Mouse (Mus musculus) kidney, postnatal 0 days (tissue): ENCODE measurements around the gene Lrrc42. TPM values are rescaled to one million over a fixed set of nuclear protein-coding genes. Genes with fewer than 3 reads are reported as not detected.

Experiments
- ATAC-seq: fragments of 200-750 bp; cut with Nextera tagmentation; replicated peaks from 2 replicates; pipeline ENCODE4 v1.8.0; 2017; ENCODE audit warnings: low read depth, moderate number of reproducible peaks, moderate TSS enrichment, moderate library complexity; ENCODE audit not compliant: low FRiP score
- DNase-seq: peaks from one replicate; pipeline ENCODE4 v3.0.0-alpha.2; 2016; ENCODE audit warnings: low spot score
- H3K27ac ChIP-seq: fragments of 300-500 bp; sonication (generic); 2 replicates; pipeline ENCODE4 v1.5.1; 2014; ENCODE audit warnings: mild to moderate bottlenecking
- H3K27me3 ChIP-seq: fragments of 300-500 bp; sonication (generic); 2 replicates; pipeline ENCODE4 v1.6.1; 2014; ENCODE audit warnings: low read length, mixed read lengths; ENCODE audit not compliant: insufficient read depth
- H3K36me3 ChIP-seq: fragments of 300-500 bp; sonication (generic); 2 replicates; pipeline ENCODE4 v1.6.1; 2014; ENCODE audit warnings: low read length, mixed read lengths; ENCODE audit not compliant: insufficient read depth
- H3K4me1 ChIP-seq: fragments of 300-500 bp; sonication (generic); replicated peaks from 2 replicates; pipeline ENCODE4 v1.6.1; 2014; ENCODE audit warnings: antibody characterized with exemption, low read length, mixed read lengths; ENCODE audit not compliant: insufficient read depth
- H3K4me2 ChIP-seq: fragments of 300-500 bp; sonication (generic); 2 replicates; pipeline ENCODE4 v1.6.1; 2014; ENCODE audit warnings: mild to moderate bottlenecking, low read length, moderate library complexity, mixed read lengths
- H3K4me3 ChIP-seq: fragments of 300-500 bp; sonication (generic); replicated peaks from 2 replicates; pipeline ENCODE4 v1.5.1; 2014; ENCODE audit warnings: low read depth, low read length
- H3K9ac ChIP-seq: fragments of 300-500 bp; sonication (generic); 2 replicates; pipeline ENCODE4 v1.6.1; 2014; ENCODE audit warnings: low read depth, low read length
- H3K9me3 ChIP-seq: fragments of 300-500 bp; sonication (generic); replicated peaks from 2 replicates; pipeline ENCODE4 v1.6.1; 2016; ENCODE audit warnings: low read length, inconsistent platforms, mixed read lengths
- CTCF ChIP-seq: IDR thresholded peaks from 2 replicates; pipeline ENCODE4 v1.5.1; 2016; ENCODE audit warnings: antibody characterized with exemption, low read depth, mild to moderate bottlenecking, moderate library complexity
- WGBS: fragments of 180-500 bp; shearing (Covaris S2); extraction: QIAGEN DNeasy Blood & Tissue Kit; methylation state at CpG from one replicate; pipeline ENCODE4 v1.1.7; 2014; 5-methylcytosine and 5-hydroxymethylcytosine counted together
- polyA plus RNA-seq: library from polyadenylated mRNA; unstranded; fragments of >200 nt; fragmentation: Nextera tagmentation; extraction: Ambion mirVana; gene quantifications from 2 replicates; pipeline ENCODE4 v1.2.1, GENCODE M21; 2015

Lrrc42 gene
- polyA plus RNA-seq, 1 experiment from 2014 or later = 72.2 TPM

- Histone ChIP-seq H3K27me3 (no peaks in the 10 kb centered on the region), H3K4me1 (no peaks in the 10 kb centered on the region), H3K27ac (no peak within 1 kb of the TSS), H3K9me3 (no peaks in the 10 kb centered on the region), H3K4me3 (no peak within 1 kb of the TSS), H3K36me3 (peaks cover 22% of the 10 kb centered on the region; the same call in 1 of the 2 replicates), H3K4me2 (no peak within 1 kb of the TSS), H3K9ac (no peak within 1 kb of the TSS)
- TF ChIP-seq CTCF = no peak
- WGBS = 66% methylated on average over 3 of the region's 3 CpGs
- ATAC-seq = no peak
- DNase-seq = no peak
Measured at GRCm38 (mm10) chr4:107208880-107209279, 44.5 kb downstream of the Lrrc42 start, which contains the start of gene Ldlrad1. Gene Ldlrad1, plus strand, starts transcription at chr4:107209180.

GRCm38 (mm10) chr4:107207016-107207415 lies 46.3 kb downstream of the Lrrc42 start:
- Histone ChIP-seq H3K4me1 (no peaks in the 10 kb centered on the region), H3K36me3 (peaks cover 34% of the 10 kb centered on the region), H3K27ac (no peak overlapping the region), H3K4me3 (no peak overlapping the region), H3K4me2 (no peak overlapping the region), H3K27me3 (no peaks in the 10 kb centered on the region), H3K9me3 (no peaks in the 10 kb centered on the region), H3K9ac (no peak overlapping the region)
- WGBS = 89% methylated on average over 2 of the region's 2 CpGs
- DNase-seq = no peak
- no peak for TF ChIP-seq CTCF
- no peak for ATAC-seq

GRCm38 (mm10) chr4:107203001-107203400 lies 50.3 kb downstream of the Lrrc42 start:
- no peak for TF ChIP-seq CTCF
- ATAC-seq = no peak
- H3K36me3 ChIP-seq = peaks cover 57% of the 10 kb centered on the region
- H3K27ac ChIP-seq = no peak overlapping the region
- 83% methylated on average over 7 of the region's 7 CpGs for WGBS
- no peak overlapping the region for H3K9ac ChIP-seq
- H3K4me2 ChIP-seq = no peak overlapping the region
- H3K9me3 ChIP-seq = no peaks in the 10 kb centered on the region
- DNase-seq = no peak
- H3K27me3 ChIP-seq = no peaks in the 10 kb centered on the region
- no peak overlapping the region for H3K4me3 ChIP-seq
- H3K4me1 ChIP-seq = no peaks in the 10 kb centered on the region

- no peak for TF ChIP-seq CTCF
- peaks cover 58% of the 10 kb centered on the region for H3K36me3 ChIP-seq
Measured at GRCm38 (mm10) chr4:107201779-107202178, 51.6 kb downstream of the Lrrc42 start.

GRCm38 (mm10) chr4:107198072-107198471 lies 55.3 kb downstream of the Lrrc42 start:
- Histone ChIP-seq H3K36me3 (peaks cover 61% of the 10 kb centered on the region), H3K9ac (no peak overlapping the region), H3K9me3 (no peaks in the 10 kb centered on the region), H3K27ac (no peak overlapping the region), H3K27me3 (no peaks in the 10 kb centered on the region), H3K4me1 (no peaks in the 10 kb centered on the region), H3K4me3 (no peak overlapping the region), H3K4me2 (no peak overlapping the region)
- WGBS = 91% methylated on average over 5 of the region's 5 CpGs
- DNase-seq (no peak), ATAC-seq (no peak)
- TF ChIP-seq CTCF = no peak

More at GRCm38 (mm10) chr4:107201779-107202178, 51.6 kb downstream of the Lrrc42 start:
- no peak overlapping the region for H3K9ac ChIP-seq
- H3K27ac ChIP-seq = no peak overlapping the region
- no peak overlapping the region for H3K4me3 ChIP-seq
- no peak overlapping the region for H3K4me2 ChIP-seq
- WGBS = 95% methylated on average over 3 of the region's 3 CpGs
- H3K4me1 ChIP-seq = no peaks in the 10 kb centered on the region
- DNase-seq (no peak), ATAC-seq (no peak)
- no peaks in the 10 kb centered on the region for H3K27me3 ChIP-seq
- no peaks in the 10 kb centered on the region for H3K9me3 ChIP-seq

- H3K9me3 ChIP-seq = no peaks in the 10 kb centered on the region
- peaks cover 58% of the 10 kb centered on the region for H3K36me3 ChIP-seq
- H3K27ac ChIP-seq = no peak overlapping the region
- no peak for TF ChIP-seq CTCF
- no peak overlapping the region for H3K4me3 ChIP-seq
- no peaks in the 10 kb centered on the region for H3K27me3 ChIP-seq
- no peak overlapping the region for H3K4me2 ChIP-seq
- H3K4me1 ChIP-seq = no peaks in the 10 kb centered on the region
- no peak overlapping the region for H3K9ac ChIP-seq
- WGBS = 97% methylated on average over 2 of the region's 2 CpGs
- ATAC-seq = no peak
- DNase-seq = no peak
Measured at GRCm38 (mm10) chr4:107196454-107196853, 56.9 kb downstream of the Lrrc42 start.

GRCm38 (mm10) chr4:107193841-107194240 lies 59.5 kb downstream of the Lrrc42 start:
- no peak overlapping the region for H3K4me2 ChIP-seq
- no peaks in the 10 kb centered on the region for H3K27me3 ChIP-seq
- TF ChIP-seq CTCF = 0 out of 2 replicates have a peak, but pooled peaks have one; percentile 4
- no peak overlapping the region for H3K27ac ChIP-seq
- ATAC-seq (no peak), DNase-seq (no peak)
- no peak overlapping the region for H3K9ac ChIP-seq
- H3K36me3 ChIP-seq = peaks cover 60% of the 10 kb centered on the region
- no peaks in the 10 kb centered on the region for H3K9me3 ChIP-seq
- WGBS = 94% methylated on average over 3 of the region's 3 CpGs
- no peak overlapping the region for H3K4me3 ChIP-seq
- H3K4me1 ChIP-seq = no peaks in the 10 kb centered on the region
